Mouse (Mus musculus) lung, embryonic 14.5 days (tissue): ENCODE data around the gene Larp1b. TPM values are rescaled to one million over a fixed set of nuclear protein-coding genes. Genes with fewer than 3 reads are reported as not detected.

Experiments used
- ATAC-seq: fragments of 200-750 bp; cut with Nextera tagmentation; 2 replicates; pipeline ENCODE4 v1.8.0; 2017; ENCODE audit warnings: mild to moderate bottlenecking, moderate TSS enrichment, moderate library complexity; ENCODE audit not compliant: insufficient read depth
- DNase-seq: peaks from one replicate; pipeline ENCODE4 v3.0.0-alpha.2; 2015
- H3K27ac ChIP-seq: fragments of 300-500 bp; sonication (generic); 2 replicates; pipeline ENCODE4 v1.5.1; 2014; ENCODE audit warnings: low read depth, mild to moderate bottlenecking, moderate library complexity
- H3K27me3 ChIP-seq: fragments of 300-500 bp; sonication (generic); 2 replicates; pipeline ENCODE4 v1.6.1; 2014; ENCODE audit warnings: low read length, control low read depth; ENCODE audit not compliant: insufficient read depth
- H3K36me3 ChIP-seq: fragments of 300-500 bp; sonication (generic); 2 replicates; pipeline ENCODE4 v1.6.1; 2014; ENCODE audit warnings: control low read depth; ENCODE audit not compliant: insufficient read depth
- H3K4me1 ChIP-seq: fragments of 300-500 bp; sonication (generic); 2 replicates; pipeline ENCODE4 v1.6.1; 2014; ENCODE audit warnings: antibody characterized with exemption, control low read depth; ENCODE audit not compliant: insufficient read depth
- H3K4me2 ChIP-seq: fragments of 300-500 bp; sonication (generic); 2 replicates; pipeline ENCODE4 v1.6.1; 2014; ENCODE audit warnings: mild to moderate bottlenecking
- H3K4me3 ChIP-seq: fragments of 300-500 bp; sonication (generic); 2 replicates; pipeline ENCODE4 v1.5.1; 2014; ENCODE audit warnings: low read depth, low read length
- H3K9ac ChIP-seq: fragments of 300-500 bp; sonication (generic); 2 replicates; pipeline ENCODE4 v1.6.1; 2014
- H3K9me3 ChIP-seq: fragments of 300-500 bp; sonication (generic); 2 replicates; pipeline ENCODE4 v1.6.1; 2016; ENCODE audit warnings: low read depth, low read length, control low read depth
- CTCF ChIP-seq: IDR thresholded peaks from 2 replicates; pipeline ENCODE4 v1.5.1; 2016; ENCODE audit warnings: antibody characterized with exemption, low read depth
- WGBS: fragments of 180-500 bp; shearing (Covaris S2); extraction: QIAGEN DNeasy Blood & Tissue Kit; methylation state at CpG from one replicate; pipeline ENCODE4 v1.1.7; 2014; 5-methylcytosine and 5-hydroxymethylcytosine counted together
- polyA plus RNA-seq: library from polyadenylated mRNA; unstranded; fragments of >200 nt; fragmentation: Nextera tagmentation; extraction: Ambion mirVana; gene quantifications from 2 replicates; pipeline ENCODE4 v1.2.1, GENCODE M21; 2014

Gene Larp1b
- polyA plus RNA-seq, 1 experiment from 2014 or later: 2.5 TPM

- no peaks in the 10 kb centered on the region for H3K9me3 ChIP-seq
- peak overlapping the region; percentile 67 for H3K4me3 ChIP-seq
- 11% methylated on average over 7 of the region's 7 CpGs for WGBS
- peak overlapping the region; percentile 98 for H3K4me2 ChIP-seq
- H3K9ac ChIP-seq: no peak overlapping the region; the same call in 1 of the 2 replicates
- H3K27ac ChIP-seq: no peak overlapping the region
- no peaks in the 10 kb centered on the region for H3K4me1 ChIP-seq
- no peaks in the 10 kb centered on the region for H3K36me3 ChIP-seq
- peak; percentile 53 for DNase-seq
- TF ChIP-seq CTCF: peak; percentile 46
- ATAC-seq: no peak
- peaks cover 12% of the 10 kb centered on the region; the same call in 1 of the 2 replicates for H3K27me3 ChIP-seq
Observed at GRCm38 (mm10) chr3:40951365-40951764, 1.7 kb downstream of the Larp1b start.

- H3K4me1 ChIP-seq: no peaks in the 10 kb centered on the region
- H3K4me2 ChIP-seq: no peak overlapping the region
- peaks cover 12% of the 10 kb centered on the region; the same call in 1 of the 2 replicates for H3K27me3 ChIP-seq
- no peak overlapping the region for H3K27ac ChIP-seq
- ATAC-seq (no peak), DNase-seq (no peak)
- H3K9ac ChIP-seq: no peak overlapping the region
- H3K9me3 ChIP-seq: no peaks in the 10 kb centered on the region
- no peak for TF ChIP-seq CTCF
- no peak overlapping the region for H3K4me3 ChIP-seq
- H3K36me3 ChIP-seq: no peaks in the 10 kb centered on the region
Observed at GRCm38 (mm10) chr3:40952606-40953005, 3.0 kb downstream of the Larp1b start.

GRCm38 (mm10) chr3:40954792-40955191 lies 5.2 kb downstream of the Larp1b start:
- Histone ChIP-seq H3K4me2 (no peak overlapping the region), H3K4me3 (no peak overlapping the region), H3K9ac (no peak overlapping the region), H3K27ac (no peak overlapping the region), H3K9me3 (no peaks in the 10 kb centered on the region), H3K4me1 (no peaks in the 10 kb centered on the region), H3K36me3 (no peaks in the 10 kb centered on the region), H3K27me3 (peaks cover 12% of the 10 kb centered on the region; the same call in 1 of the 2 replicates)
- 70% methylated on average over 1 of the region's 1 CpGs for WGBS
- DNase-seq (no peak), ATAC-seq (no peak)
- TF ChIP-seq CTCF: no peak

- Histone ChIP-seq H3K36me3 (no peaks in the 10 kb centered on the region), H3K4me3 (no peak overlapping the region), H3K27me3 (no peaks in the 10 kb centered on the region), H3K4me2 (no peak overlapping the region), H3K9ac (no peak overlapping the region), H3K27ac (no peak overlapping the region), H3K9me3 (no peaks in the 10 kb centered on the region), H3K4me1 (no peaks in the 10 kb centered on the region)
- DNase-seq: no peak
- no peak for ATAC-seq
- TF ChIP-seq CTCF: no peak
Observed at GRCm38 (mm10) chr3:40958831-40959230, 9.2 kb downstream of the Larp1b start.

GRCm38 (mm10) chr3:40980758-40981157 lies 31.1 kb downstream of the Larp1b start:
- no peak for ATAC-seq
- Histone ChIP-seq H3K9me3 (no peaks in the 10 kb centered on the region), H3K9ac (no peak overlapping the region), H3K36me3 (no peaks in the 10 kb centered on the region), H3K4me1 (no peaks in the 10 kb centered on the region), H3K4me3 (no peak overlapping the region), H3K4me2 (no peak overlapping the region), H3K27me3 (no peaks in the 10 kb centered on the region), H3K27ac (no peak overlapping the region)
- TF ChIP-seq CTCF: no peak
- no peak for DNase-seq

- no peak for TF ChIP-seq CTCF
- no peak overlapping the region for H3K27ac ChIP-seq
- DNase-seq (no peak), ATAC-seq (no peak)
- no peaks in the 10 kb centered on the region for H3K4me1 ChIP-seq
- H3K9me3 ChIP-seq: no peaks in the 10 kb centered on the region
- WGBS: 74% methylated on average over 5 of the region's 5 CpGs
- H3K4me3 ChIP-seq: no peak overlapping the region
- no peaks in the 10 kb centered on the region for H3K36me3 ChIP-seq
- H3K4me2 ChIP-seq: no peak overlapping the region
- H3K9ac ChIP-seq: no peak overlapping the region
- H3K27me3 ChIP-seq: no peaks in the 10 kb centered on the region
Observed at GRCm38 (mm10) chr3:40987539-40987938, 37.9 kb downstream of the Larp1b start.

GRCm38 (mm10) chr3:40988722-40989121 lies 39.1 kb downstream of the Larp1b start:
- no peak for ATAC-seq
- Histone ChIP-seq H3K27ac (no peak overlapping the region), H3K4me2 (no peak overlapping the region), H3K27me3 (no peaks in the 10 kb centered on the region), H3K36me3 (no peaks in the 10 kb centered on the region), H3K4me3 (no peak overlapping the region), H3K4me1 (no peaks in the 10 kb centered on the region), H3K9ac (no peak overlapping the region), H3K9me3 (no peaks in the 10 kb centered on the region)
- peak; percentile 31 for TF ChIP-seq CTCF
- DNase-seq: peak; percentile 11
- WGBS: 77% methylated on average over 2 of the region's 2 CpGs

GRCm38 (mm10) chr3:40991541-40991940 lies 41.9 kb downstream of the Larp1b start:
- ATAC-seq: no peak
- no peak for TF ChIP-seq CTCF
- no peak overlapping the region for H3K27ac ChIP-seq
- no peak for DNase-seq
- no peak overlapping the region for H3K9ac ChIP-seq
- H3K36me3 ChIP-seq: no peaks in the 10 kb centered on the region
- H3K4me2 ChIP-seq: no peak overlapping the region
- WGBS: 48% methylated on average over 3 of the region's 3 CpGs
- no peak overlapping the region for H3K4me3 ChIP-seq
- H3K9me3 ChIP-seq: no peaks in the 10 kb centered on the region
- no peaks in the 10 kb centered on the region for H3K4me1 ChIP-seq
- H3K27me3 ChIP-seq: no peaks in the 10 kb centered on the region
